Mouse (Mus musculus): ENCODE measurements at regions not wholly inside any gene's neighbourhood (a gene's known extent, or its start where the extent isn't known, plus 50 kb on each side); places are given as distances from the start of the nearest gene placed in this dataset.

GRCm38 (mm10) chr1:75660336-75661100, 114.5 kb downstream of the Slc4a3 start:
- no peak for DNase-seq (ENCODE audit: low spot score)
- Histone ChIP-seq H3K9ac (replicated peaks; ENCODE audit: low read length) (no peak overlapping the region), H3K9me3 (ENCODE audit: low read length) (no peaks in the 10 kb centered on the region), H3K4me1 (ENCODE audit: insufficient read depth, low read length) (0 out of 2 replicates have a peak, but pooled peaks cover 3% of the 10 kb centered on the region), H3K4me3 (ENCODE audit: low read length) (no peak overlapping the region), H3K4me2 (ENCODE audit: low read depth, low read length) (no peak overlapping the region), H3K27me3 (ENCODE audit: insufficient read depth, low read length) (no peaks in the 10 kb centered on the region), H3K27ac (no peak overlapping the region), H3K36me3 (ENCODE audit: insufficient read depth, low read length) (no peaks in the 10 kb centered on the region)
- WGBS: 79% methylated on average over 7 of the region's 7 CpGs
- TF ChIP-seq CTCF (IDR thresholded peaks at IDR 0.05; ENCODE audit: low read depth): no peak
- ATAC-seq: no peak

DNA sequence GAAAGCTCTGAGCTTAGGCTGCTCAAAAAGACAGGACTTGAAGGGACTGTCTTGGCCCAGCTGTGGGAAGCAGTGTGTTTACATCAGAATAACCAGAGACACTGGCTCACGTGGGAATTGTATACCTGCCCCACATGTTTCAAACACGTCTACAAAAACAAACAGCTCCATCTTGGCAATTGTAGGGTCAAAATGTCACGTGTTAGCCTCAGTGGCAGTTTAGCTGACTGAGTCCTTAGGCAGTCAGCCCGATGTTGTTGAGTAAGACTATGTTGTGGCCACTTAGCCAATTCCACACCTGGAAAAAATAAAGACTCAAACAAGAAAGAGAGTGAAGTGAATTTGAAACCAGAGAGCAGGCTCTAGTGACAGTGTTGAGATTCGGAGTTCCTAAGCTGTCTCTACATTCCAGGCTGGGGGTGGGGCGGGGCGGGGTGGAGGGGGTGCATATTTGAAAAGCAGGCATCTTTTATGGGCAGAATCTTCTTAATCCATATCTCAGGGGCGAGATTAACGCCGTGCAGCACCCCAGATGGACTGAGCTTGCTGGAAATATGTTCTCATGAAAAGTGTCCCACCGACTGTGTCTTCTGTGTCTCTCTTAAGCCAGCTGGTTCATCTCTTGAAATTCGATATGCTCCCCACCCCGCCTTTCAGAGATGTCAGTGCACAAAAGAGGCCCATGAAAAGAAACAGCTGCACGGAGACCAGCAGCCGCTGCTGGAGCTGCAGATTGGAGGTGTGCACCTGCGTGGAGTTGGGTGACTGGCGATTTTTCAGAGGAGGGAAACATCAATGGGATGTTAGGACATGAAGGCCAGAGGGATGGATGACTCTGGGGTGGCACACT, 116.3 kb downstream of the Slc4a3 start:
- DNase-seq (ENCODE audit: low spot score): no peak
- Histone ChIP-seq H3K4me1 (ENCODE audit: insufficient read depth, low read length) (0 out of 2 replicates have a peak, but pooled peaks cover 3% of the 10 kb centered on the region), H3K9me3 (ENCODE audit: low read length) (no peaks in the 10 kb centered on the region), H3K4me2 (ENCODE audit: low read depth, low read length) (no peak overlapping the region), H3K36me3 (ENCODE audit: insufficient read depth, low read length) (no peaks in the 10 kb centered on the region), H3K27ac (no peak overlapping the region), H3K9ac (replicated peaks; ENCODE audit: low read length) (no peak overlapping the region), H3K27me3 (ENCODE audit: insufficient read depth, low read length) (no peaks in the 10 kb centered on the region), H3K4me3 (ENCODE audit: low read length) (no peak overlapping the region)
- TF ChIP-seq CTCF (IDR thresholded peaks at IDR 0.05; ENCODE audit: low read depth): no peak
- ATAC-seq: no peak
- WGBS: 18% methylated on average over 17 of the region's 17 CpGs

- 32% methylated on average over 6 of the region's 6 CpGs for WGBS
- peak; percentile 62 for DNase-seq (ENCODE audit: low spot score)
- Histone ChIP-seq H3K9me3 (ENCODE audit: low read length) (no peaks in the 10 kb centered on the region), H3K36me3 (ENCODE audit: insufficient read depth, low read length) (no peaks in the 10 kb centered on the region), H3K4me2 (ENCODE audit: low read depth, low read length) (no peak overlapping the region), H3K4me1 (ENCODE audit: insufficient read depth, low read length) (no peaks in the 10 kb centered on the region), H3K27me3 (ENCODE audit: insufficient read depth, low read length) (no peaks in the 10 kb centered on the region), H3K9ac (replicated peaks; ENCODE audit: low read length) (no peak overlapping the region), H3K4me3 (ENCODE audit: low read length) (no peak overlapping the region), H3K27ac (no peak overlapping the region)
- peak; percentile 66 for ATAC-seq
- no peak for TF ChIP-seq CTCF (IDR thresholded peaks at IDR 0.05; ENCODE audit: low read depth)
Measured at GRCm38 (mm10) chr1:75667736-75668269, 121.7 kb downstream of the Slc4a3 start.

DNA sequence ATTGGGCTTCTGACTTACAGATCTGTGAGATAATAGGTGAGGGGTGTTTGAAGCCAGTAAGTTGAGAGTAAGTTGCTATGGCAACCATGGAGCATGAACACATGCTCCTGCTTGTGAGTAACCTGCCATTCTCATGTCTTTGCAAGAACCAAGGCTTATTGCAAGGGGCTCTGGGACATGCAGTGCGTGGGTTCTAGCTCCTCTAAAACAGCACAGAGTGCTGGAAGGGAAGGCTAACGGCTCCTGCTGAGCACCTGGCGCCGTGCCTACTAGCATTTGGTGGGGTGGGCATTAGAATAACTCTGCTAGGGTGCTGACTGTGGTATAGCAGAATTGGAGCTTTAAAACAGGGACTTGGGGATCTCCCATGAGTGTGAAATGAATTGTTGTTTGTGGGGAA, 130.2 kb downstream of the Slc4a3 start:
- Histone ChIP-seq H3K4me3 (ENCODE audit: low read length) (no peak overlapping the region), H3K27me3 (ENCODE audit: insufficient read depth, low read length) (no peaks in the 10 kb centered on the region), H3K36me3 (ENCODE audit: insufficient read depth, low read length) (no peaks in the 10 kb centered on the region), H3K27ac (no peak overlapping the region), H3K4me2 (ENCODE audit: low read depth, low read length) (no peak overlapping the region), H3K4me1 (ENCODE audit: insufficient read depth, low read length) (no peaks in the 10 kb centered on the region), H3K9ac (replicated peaks; ENCODE audit: low read length) (no peak overlapping the region), H3K9me3 (ENCODE audit: low read length) (0 out of 2 replicates have a peak, but pooled peaks cover 4% of the 10 kb centered on the region)
- ATAC-seq: no peak
- 83% methylated on average over 4 of the region's 4 CpGs for WGBS
- no peak for TF ChIP-seq CTCF (IDR thresholded peaks at IDR 0.05; ENCODE audit: low read depth)
- no peak for DNase-seq (ENCODE audit: low spot score)

GRCm38 (mm10) chr1:75677695-75678094, 131.6 kb downstream of the Slc4a3 start:
- TF ChIP-seq CTCF (IDR thresholded peaks at IDR 0.05; ENCODE audit: low read depth): no peak

DNA sequence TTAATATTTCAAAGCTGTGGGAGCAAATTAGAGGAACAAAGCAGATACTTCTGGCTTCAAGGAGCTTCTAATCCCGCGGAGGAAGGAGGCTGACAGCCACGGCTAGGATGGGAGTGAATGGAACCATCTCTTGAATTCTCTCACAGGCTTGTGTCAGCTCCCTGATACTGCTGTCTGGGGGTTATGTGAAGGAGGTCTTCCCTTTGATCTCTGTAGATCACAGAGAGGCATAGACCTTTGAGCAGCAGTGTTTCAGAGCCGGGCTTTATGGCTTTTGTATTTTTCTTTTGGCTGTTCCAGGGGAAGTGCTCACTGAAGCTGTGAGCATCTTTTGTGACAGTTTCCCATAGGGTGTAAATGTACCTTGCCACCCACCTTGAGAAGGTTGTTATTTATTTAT, 132.2 kb downstream of the Slc4a3 start:
- WGBS: 50% methylated on average over 4 of the region's 4 CpGs
- H3K9me3 ChIP-seq (ENCODE audit: low read length): peaks cover 8% of the 10 kb centered on the region; the same call in 1 of the 2 replicates
- H3K27me3 ChIP-seq (ENCODE audit: insufficient read depth, low read length): no peaks in the 10 kb centered on the region
- DNase-seq (ENCODE audit: low spot score) (no peak), ATAC-seq (no peak)
- TF ChIP-seq CTCF (IDR thresholded peaks at IDR 0.05; ENCODE audit: low read depth): no peak
- no peak overlapping the region for H3K9ac ChIP-seq (replicated peaks; ENCODE audit: low read length)
- H3K4me2 ChIP-seq (ENCODE audit: low read depth, low read length): no peak overlapping the region
- no peaks in the 10 kb centered on the region for H3K4me1 ChIP-seq (ENCODE audit: insufficient read depth, low read length)
- no peaks in the 10 kb centered on the region for H3K36me3 ChIP-seq (ENCODE audit: insufficient read depth, low read length)
- H3K4me3 ChIP-seq (ENCODE audit: low read length): no peak overlapping the region
- no peak overlapping the region for H3K27ac ChIP-seq

More at GRCm38 (mm10) chr1:75677695-75678094, 131.6 kb downstream of the Slc4a3 start:
- Histone ChIP-seq H3K4me1 (ENCODE audit: insufficient read depth, low read length) (no peaks in the 10 kb centered on the region), H3K9me3 (ENCODE audit: low read length) (peaks cover 8% of the 10 kb centered on the region; the same call in 1 of the 2 replicates), H3K27me3 (ENCODE audit: insufficient read depth, low read length) (no peaks in the 10 kb centered on the region), H3K4me3 (ENCODE audit: low read length) (no peak overlapping the region), H3K9ac (replicated peaks; ENCODE audit: low read length) (no peak overlapping the region), H3K36me3 (ENCODE audit: insufficient read depth, low read length) (no peaks in the 10 kb centered on the region), H3K4me2 (ENCODE audit: low read depth, low read length) (no peak overlapping the region), H3K27ac (no peak overlapping the region)
- WGBS: 75% methylated on average over 5 of the region's 5 CpGs
- ATAC-seq (no peak), DNase-seq (ENCODE audit: low spot score) (no peak)
